Mouse (Mus musculus) 416B (cell line): ENCODE data around the gene Fbxl7.
"Not testable (repeated sequence)": the region's sequence is repeated elsewhere in the genome, so short reads cannot be mapped to it uniquely, and the experiment has no call there.

Source experiments
- DNase-seq: peaks from one replicate; pipeline ENCODE4 v3.0.0; 2011; ENCODE audit warnings: low read depth

The Fbxl7 gene

DNA sequence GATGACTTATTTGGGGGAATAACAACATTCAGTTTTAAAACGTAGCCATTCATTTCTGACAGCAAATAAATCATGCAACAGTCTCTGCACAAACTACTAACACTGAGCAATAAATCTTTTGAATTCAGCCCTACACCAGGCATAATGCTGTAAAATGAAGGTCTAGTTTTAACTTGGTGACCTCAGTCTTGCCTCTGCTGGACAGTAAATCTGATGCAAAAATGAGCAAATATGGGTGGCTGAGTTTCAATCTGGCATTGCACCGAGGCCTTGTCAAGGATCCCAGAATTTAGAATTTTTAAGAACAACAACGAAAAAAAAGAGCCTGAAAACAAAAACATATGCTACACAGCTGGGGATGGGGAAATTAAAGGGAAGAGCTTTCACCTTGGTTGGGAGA is 85.8 kb downstream of the Fbxl7 start:
- DNase-seq: no peak

DNA sequence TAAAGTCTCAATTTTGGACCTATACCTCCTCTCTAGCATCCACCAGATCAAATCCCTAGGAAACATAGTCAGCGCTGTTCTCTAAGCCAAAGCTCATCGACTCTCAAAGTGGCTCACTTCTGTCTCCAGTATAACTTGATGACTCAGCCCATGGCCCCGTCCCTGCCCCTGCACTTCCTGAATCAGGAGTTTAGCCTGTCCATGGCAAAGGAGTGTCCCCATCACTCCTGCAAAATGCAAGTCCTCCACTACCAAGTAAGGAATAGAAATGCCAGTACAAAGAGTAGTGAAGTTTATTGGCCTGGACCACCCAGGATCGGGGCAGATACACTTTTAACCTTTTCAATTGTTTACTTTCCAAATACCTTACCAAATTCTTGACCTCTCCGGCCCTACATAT is 91.3 kb downstream of the Fbxl7 start:
- DNase-seq: no peak

DNA sequence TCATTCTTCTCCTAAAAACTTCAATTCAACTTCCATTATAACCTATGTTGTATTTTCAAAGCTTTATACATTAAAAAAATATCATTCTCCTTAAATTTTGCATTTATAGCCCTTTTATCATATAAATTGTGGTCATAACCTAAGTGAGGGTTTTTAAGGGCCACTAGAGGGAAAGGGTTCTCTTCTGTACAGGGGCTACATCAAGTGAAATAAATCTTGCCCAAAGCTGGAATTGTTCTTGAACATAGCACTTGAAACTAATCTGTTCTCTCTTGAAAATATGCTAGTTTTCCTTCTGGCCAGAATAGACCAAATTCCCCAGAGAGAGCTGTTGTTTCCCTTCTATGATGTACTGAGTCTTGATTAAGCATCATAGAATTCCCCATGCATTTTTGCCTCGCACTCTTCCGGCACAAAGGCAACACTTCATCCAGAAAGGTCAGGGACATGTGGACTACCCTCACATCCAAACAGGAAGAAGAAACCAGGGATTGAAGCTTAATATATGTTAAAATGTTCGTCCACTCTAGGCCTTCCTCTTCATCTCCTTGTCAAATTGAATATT is 95.8 kb downstream of the Fbxl7 start:
- DNase-seq: no peak

DNA sequence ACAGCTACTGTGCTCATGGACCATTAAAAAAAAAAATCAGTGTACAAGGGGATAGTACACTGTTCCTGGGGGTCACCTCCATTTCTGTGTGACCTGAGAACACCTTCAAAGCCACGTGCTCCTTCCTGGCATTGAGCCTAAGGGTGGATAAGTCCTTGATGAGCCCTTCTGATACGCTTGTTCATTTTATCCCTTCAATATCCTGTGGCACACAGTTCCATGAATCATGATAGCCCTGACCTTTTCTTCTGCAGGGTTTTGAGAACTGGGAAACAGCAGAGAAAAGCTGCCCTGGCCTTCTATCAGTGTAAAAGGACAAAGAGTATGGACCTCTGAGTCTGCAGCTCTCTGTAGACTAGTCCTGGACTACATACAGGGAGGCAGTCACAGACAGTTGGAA is 99.4 kb downstream of the Fbxl7 start:
- DNase-seq: no peak

- DNase-seq: no peak
Measured at GRCm38 (mm10) chr15:26795518-26795917, 99.9 kb downstream of the Fbxl7 start.

GRCm38 (mm10) chr15:26787148-26787547 is 108.2 kb downstream of the Fbxl7 start:
- no peak for DNase-seq

GRCm38 (mm10) chr15:26780557-26780956 is 114.8 kb downstream of the Fbxl7 start:
- DNase-seq: no peak

DNA sequence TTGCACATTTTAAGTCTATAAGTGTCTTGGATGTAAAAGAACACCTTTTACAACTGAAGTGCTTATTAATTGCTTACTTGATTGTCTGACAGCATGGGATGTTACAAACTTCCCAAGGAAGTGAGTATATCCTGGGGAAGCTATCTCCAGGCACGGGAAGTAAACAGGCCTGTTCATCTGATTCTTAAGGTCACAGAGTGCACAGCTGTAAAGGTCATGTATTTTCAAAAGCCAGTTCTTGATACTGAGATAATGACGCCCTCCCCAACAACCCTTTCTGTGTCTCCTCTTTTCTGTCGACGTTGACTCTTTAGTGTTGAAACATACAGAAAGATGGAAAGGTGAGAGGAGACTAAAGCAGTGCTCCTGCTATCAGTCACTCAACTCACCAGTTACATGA is 116.3 kb downstream of the Fbxl7 start:
- DNase-seq: no peak

DNA sequence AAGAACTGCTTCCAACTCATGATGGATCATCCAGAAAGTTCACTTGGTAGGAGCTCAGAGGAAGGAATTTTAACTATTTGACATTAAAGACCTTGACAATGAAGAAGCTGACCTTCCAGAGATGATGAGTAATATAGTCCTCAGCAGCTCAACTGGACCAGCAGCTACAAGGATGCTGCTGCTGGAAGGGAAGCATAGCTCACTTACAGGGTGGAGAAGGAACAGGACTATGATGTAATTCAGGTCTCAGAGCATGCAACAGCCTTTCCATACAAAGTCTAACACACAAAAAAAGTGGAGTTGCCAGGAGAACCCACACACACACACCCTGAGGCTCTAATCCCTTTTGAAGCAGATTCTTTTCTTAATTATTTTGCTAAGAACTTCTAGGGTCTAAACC is 119.7 kb downstream of the Fbxl7 start:
- DNase-seq: no peak

- no peak for DNase-seq
Measured at GRCm38 (mm10) chr15:26774895-26775294, 120.5 kb downstream of the Fbxl7 start.

GRCm38 (mm10) chr15:26761651-26762050 is 133.7 kb downstream of the Fbxl7 start:
- DNase-seq: no peak

- DNase-seq: no peak
Measured at GRCm38 (mm10) chr15:26748484-26748883, 146.9 kb downstream of the Fbxl7 start.

DNA sequence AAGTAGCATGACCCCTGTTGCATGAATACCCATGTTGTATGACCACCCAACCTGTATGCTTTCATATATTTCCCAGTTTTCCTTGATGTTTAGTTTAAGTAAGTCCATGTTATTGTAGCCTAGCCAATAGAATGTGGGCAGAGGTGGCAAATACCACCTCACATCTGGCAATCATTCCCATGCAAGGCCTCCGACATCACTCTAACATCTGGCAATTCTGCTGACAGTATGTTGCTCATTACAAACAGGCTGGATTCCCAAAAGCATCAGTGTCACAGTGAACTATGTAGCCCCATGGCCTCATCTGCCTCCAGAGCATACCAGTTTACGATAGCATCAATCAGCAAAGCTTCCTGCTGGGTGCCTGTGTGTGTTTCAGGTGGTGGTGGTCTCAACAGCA is 163.0 kb downstream of the Fbxl7 start:
- DNase-seq: no peak

GRCm38 (mm10) chr15:26730760-26731159 is 164.6 kb downstream of the Fbxl7 start:
- no peak for DNase-seq

GRCm38 (mm10) chr15:26729341-26729740 is 166.0 kb downstream of the Fbxl7 start:
- DNase-seq: not testable (repeated sequence)

DNA sequence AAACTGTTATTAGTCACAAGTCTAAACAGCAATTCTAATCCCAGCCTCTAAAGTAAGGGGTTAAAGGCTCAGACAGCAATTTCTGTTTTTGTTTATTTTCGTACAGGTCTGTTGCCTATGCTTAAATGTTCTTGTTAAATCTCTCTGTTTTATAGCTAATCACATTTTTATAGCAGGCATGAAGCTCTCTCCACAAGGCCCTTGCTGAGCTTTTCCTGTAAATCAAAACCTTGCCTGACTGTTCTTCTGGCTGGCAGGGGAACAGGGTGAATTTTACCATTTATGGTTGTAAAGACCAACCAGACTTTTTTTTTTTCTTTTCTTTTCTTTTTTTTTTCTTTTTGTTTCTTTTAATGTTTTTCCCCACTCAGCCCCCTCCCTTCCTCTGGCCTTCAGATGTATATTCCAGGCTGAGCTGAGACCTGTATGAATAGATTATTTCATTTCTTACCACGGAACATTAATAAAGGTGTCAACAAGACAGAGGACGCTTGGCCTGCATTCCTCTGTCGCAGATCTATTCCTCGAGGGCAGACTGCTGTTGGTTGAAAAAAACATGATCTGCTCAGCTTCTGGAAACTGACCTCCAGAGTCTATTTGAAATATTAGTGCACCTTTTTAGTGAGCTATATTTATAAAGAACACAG is 176.9 kb downstream of the Fbxl7 start:
- DNase-seq: no peak

DNA sequence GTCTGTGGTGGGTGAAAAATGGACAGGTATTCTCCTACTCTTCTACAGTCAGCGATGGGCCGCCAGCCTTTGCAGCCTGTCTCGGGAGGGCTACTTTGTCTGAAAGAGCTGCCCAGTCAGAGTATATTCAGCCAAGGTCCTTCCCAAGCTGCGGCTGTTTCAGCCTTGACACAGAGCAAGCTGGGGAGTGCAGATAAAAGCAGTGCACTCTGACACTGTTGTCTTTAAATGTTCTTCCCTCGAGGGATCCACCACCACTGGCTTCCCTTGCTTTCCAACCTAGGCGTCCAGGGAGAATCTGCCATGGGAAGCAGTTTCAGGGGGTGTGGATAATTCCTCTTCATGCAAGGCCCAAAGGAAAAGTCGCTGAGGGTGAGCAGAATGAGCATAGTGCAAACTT is 177.4 kb downstream of the Fbxl7 start:
- no peak for DNase-seq

- DNase-seq: no peak
Measured at GRCm38 (mm10) chr15:26716181-26716580, 179.2 kb downstream of the Fbxl7 start.

DNA sequence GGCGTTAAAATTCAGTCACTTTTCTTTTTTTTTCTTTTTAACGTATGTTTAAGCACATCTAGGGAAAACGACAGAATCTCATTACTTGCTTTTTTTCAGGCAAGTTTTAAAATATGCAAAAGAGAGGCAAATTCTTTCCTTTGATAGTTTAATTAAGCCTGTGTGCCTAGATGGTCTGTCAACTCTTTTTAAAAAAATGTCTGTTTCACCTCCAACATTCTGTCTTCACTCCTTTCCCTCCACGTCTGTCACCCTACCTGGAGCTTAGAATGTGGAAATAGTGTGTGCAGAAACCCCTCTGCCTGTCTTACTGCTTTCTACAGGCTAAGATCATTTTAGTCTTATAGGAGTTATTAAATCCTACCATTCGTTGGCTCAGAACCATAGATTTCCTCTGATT is 179.7 kb downstream of the Fbxl7 start:
- DNase-seq: no peak

DNA sequence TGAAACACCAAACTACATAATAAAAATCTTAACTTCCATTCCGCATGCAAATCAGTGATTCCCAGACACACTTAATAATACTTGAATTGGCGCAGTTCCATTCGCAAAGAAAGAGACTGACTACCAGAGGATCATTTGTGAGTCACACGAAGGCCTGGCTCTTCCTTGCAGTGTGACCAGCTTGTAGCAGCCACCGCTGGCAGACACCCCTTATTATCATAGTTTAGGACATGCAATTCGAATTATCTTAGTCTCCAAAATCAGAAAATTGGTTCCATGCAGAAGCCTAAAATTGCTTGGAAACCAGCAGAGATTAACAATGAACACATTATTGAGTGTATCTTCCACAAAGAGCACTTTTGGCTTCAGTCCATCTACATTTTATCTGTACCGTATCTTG is 183.1 kb downstream of the Fbxl7 start:
- no peak for DNase-seq

DNA sequence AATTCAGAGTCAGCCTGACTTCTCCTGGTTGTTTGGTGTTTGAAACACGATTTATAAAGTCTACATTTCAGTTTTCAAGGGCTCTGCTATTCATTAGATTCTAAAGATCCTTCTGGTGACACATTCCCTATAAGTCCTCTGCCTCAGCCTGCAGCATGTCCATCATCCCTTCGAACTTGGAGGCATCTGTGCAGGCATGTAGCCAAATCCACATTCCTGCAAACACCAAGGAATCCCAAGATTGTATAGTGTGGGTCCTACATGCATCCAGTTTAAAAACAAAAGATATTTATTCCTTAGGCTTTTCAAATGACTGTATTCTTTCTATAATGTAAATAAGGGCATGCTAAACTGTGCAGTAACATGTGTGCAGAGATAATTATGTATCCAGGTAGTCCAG is 190.4 kb downstream of the Fbxl7 start:
- no peak for DNase-seq

GRCm38 (mm10) chr15:26703156-26703840 is 192.1 kb downstream of the Fbxl7 start:
- no peak for DNase-seq

GRCm38 (mm10) chr15:26701949-26702675 is 193.3 kb downstream of the Fbxl7 start:
- DNase-seq: no peak
